26 mouse cellular contexts compared by ENCODE assay signal in genomic region chr17:29971761-29972432, GRCm38 (mm10). TPM values are rescaled to one million over a fixed set of nuclear protein-coding genes. Genes with fewer than 3 reads are reported as not detected.
DNase-seq lines count a peak whose midpoint lies in the region; ATAC-seq lines count a peak whose summit lies in the region.
"Had no signal": no experiment of that assay in that cellular context is flagged by ENCODE, and none has a peak within 500 bp of the region (broad histone marks: within the 10 kb centered on the region; RNA-seq: fewer than 3 reads in every experiment).

No protein-coding gene starts in this region.

- ATAC-seq in hindbrain, embryonic 16.5 days, result no peak
- ATAC-seq in kidney, embryonic 16.5 days (ENCODE audit: low FRiP score, low TSS enrichment), result peak; percentile 77
- no peak for ATAC-seq in liver, embryonic 11.5 days (replicated peaks; ENCODE audit: low FRiP score)
- ATAC-seq: forebrain, postnatal 0 days; intestine, embryonic 16.5 days; midbrain, embryonic 13.5 days had no signal

- no peaks in the 10 kb centered on the region for H3K36me3 ChIP-seq in hindbrain, embryonic 16.5 days (ENCODE audit: control insufficient read depth, insufficient read depth, low read length)
- H3K36me3 ChIP-seq in hindbrain, embryonic 10.5 days, result no peaks in the 10 kb centered on the region
- H3K36me3 ChIP-seq in kidney, embryonic 16.5 days (ENCODE audit: insufficient read depth, low read length), result no peaks in the 10 kb centered on the region
- H3K36me3 ChIP-seq in liver, embryonic 11.5 days (ENCODE audit: control insufficient read depth, insufficient read depth, low read length), result no peaks in the 10 kb centered on the region
- H3K36me3 ChIP-seq: embryonic facial prominence, embryonic 10.5 days; embryonic facial prominence, embryonic 15.5 days; forebrain, embryonic 12.5 days; heart, embryonic 12.5 days; limb, embryonic 12.5 days; midbrain, embryonic 13.5 days; neural tube, embryonic 15.5 days; stomach, embryonic 15.5 days had no signal

- H3K4me2 ChIP-seq in hindbrain, embryonic 16.5 days (ENCODE audit: low read length), result peak overlapping the region; percentile 8; the same call in 1 of the 2 replicates
- H3K4me2 ChIP-seq in kidney, embryonic 16.5 days (replicated peaks; ENCODE audit: low read depth, low read length), result peak overlapping the region; percentile 13; the same call in 1 of the 2 replicates
- H3K4me2 ChIP-seq in liver, embryonic 11.5 days, result no peak overlapping the region
- H3K4me2 ChIP-seq: embryonic facial prominence, embryonic 15.5 days; forebrain, embryonic 12.5 days; heart, embryonic 12.5 days; limb, embryonic 12.5 days; midbrain, embryonic 13.5 days; neural tube, embryonic 15.5 days; stomach, embryonic 15.5 days had no signal

- H3K9ac ChIP-seq in hindbrain, embryonic 16.5 days (ENCODE audit: low read depth, low read length), result no peak overlapping the region
- no peak overlapping the region for H3K9ac ChIP-seq in kidney, embryonic 16.5 days (replicated peaks; ENCODE audit: low read length)
- no peak overlapping the region for H3K9ac ChIP-seq in liver, embryonic 11.5 days (ENCODE audit: low read depth, low read length)
- H3K9ac ChIP-seq: embryonic facial prominence, embryonic 15.5 days; forebrain, embryonic 12.5 days; forebrain, postnatal 0 days; heart, embryonic 12.5 days; limb, embryonic 12.5 days; midbrain, embryonic 13.5 days; neural tube, embryonic 15.5 days; stomach, embryonic 15.5 days had no signal

- H3K27me3 ChIP-seq in hindbrain, embryonic 16.5 days (replicated peaks; ENCODE audit: control insufficient read depth, insufficient read depth, low read length), result no peaks in the 10 kb centered on the region
- H3K27me3 ChIP-seq in hindbrain, embryonic 10.5 days (ENCODE audit: insufficient read depth, poor library complexity, severe bottlenecking), result peaks cover 10% of the 10 kb centered on the region; the same call in 1 of the 2 replicates
- H3K27me3 ChIP-seq in kidney, embryonic 16.5 days (ENCODE audit: insufficient read depth, low read length), result peaks cover 2% of the 10 kb centered on the region; the same call in 1 of the 2 replicates
- H3K27me3 ChIP-seq in liver, embryonic 11.5 days (replicated peaks; ENCODE audit: control insufficient read depth, insufficient read depth, low read length), result no peaks in the 10 kb centered on the region
- H3K27me3 ChIP-seq: heart, embryonic 12.5 days; neural tube, embryonic 15.5 days; stomach, embryonic 15.5 days had no signal

- H3K4me3 ChIP-seq in hindbrain, embryonic 16.5 days (ENCODE audit: low read length), result no peak overlapping the region
- H3K4me3 ChIP-seq in hindbrain, embryonic 10.5 days, result no peak overlapping the region
- H3K4me3 ChIP-seq in kidney, embryonic 16.5 days (ENCODE audit: low read length), result no peak overlapping the region
- H3K4me3 ChIP-seq in liver, embryonic 11.5 days (ENCODE audit: low read depth, low read length), result no peak overlapping the region
- H3K4me3 ChIP-seq: embryonic facial prominence, embryonic 10.5 days; embryonic facial prominence, embryonic 15.5 days; forebrain, embryonic 12.5 days; heart, adult 2 months; heart, embryonic 12.5 days; limb, embryonic 12.5 days; midbrain, embryonic 13.5 days; neural tube, embryonic 15.5 days; stomach, embryonic 15.5 days had no signal

- 29% methylated on average over 15 of the region's 15 CpGs for WGBS in hindbrain, embryonic 16.5 days
- WGBS in hindbrain, embryonic 10.5 days, result 31% methylated on average over 15 of the region's 15 CpGs
- 15% methylated on average over 15 of the region's 15 CpGs for WGBS in kidney, embryonic 16.5 days
- WGBS in liver, embryonic 11.5 days, result 57% methylated on average over 15 of the region's 15 CpGs

- H3K9me3 ChIP-seq in hindbrain, embryonic 16.5 days (ENCODE audit: control insufficient read depth, low read length), result no peaks in the 10 kb centered on the region
- no peaks in the 10 kb centered on the region for H3K9me3 ChIP-seq in hindbrain, embryonic 10.5 days
- H3K9me3 ChIP-seq in kidney, embryonic 16.5 days (ENCODE audit: low read length), result no peaks in the 10 kb centered on the region
- H3K9me3 ChIP-seq in liver, embryonic 11.5 days (ENCODE audit: control insufficient read depth, low read length), result no peaks in the 10 kb centered on the region
- H3K9me3 ChIP-seq: embryonic facial prominence, embryonic 10.5 days; embryonic facial prominence, embryonic 15.5 days; forebrain, embryonic 12.5 days; heart, embryonic 12.5 days; limb, embryonic 12.5 days; midbrain, embryonic 13.5 days; neural tube, embryonic 15.5 days; stomach, embryonic 15.5 days had no signal

- peaks cover 6% of the 10 kb centered on the region for H3K4me1 ChIP-seq in hindbrain, embryonic 16.5 days (ENCODE audit: control insufficient read depth, insufficient read depth, low read depth, low read length)
- peaks cover 22% of the 10 kb centered on the region for H3K4me1 ChIP-seq in hindbrain, embryonic 10.5 days (replicated peaks)
- peaks cover 7% of the 10 kb centered on the region; the same call in 1 of the 2 replicates for H3K4me1 ChIP-seq in kidney, embryonic 16.5 days (ENCODE audit: insufficient read depth, low read length)
- no peaks in the 10 kb centered on the region for H3K4me1 ChIP-seq in liver, embryonic 11.5 days (replicated peaks; ENCODE audit: control insufficient read depth, insufficient read depth, low read length)
- H3K4me1 ChIP-seq: heart, embryonic 12.5 days; stomach, embryonic 15.5 days had no signal

- no peak for DNase-seq in hindbrain, embryonic 10.5 days (ENCODE audit: low spot score)
- DNase-seq in left cerebral cortex, postnatal 4 days, result peak; percentile 50
- DNase-seq in left cerebral cortex, postnatal 10 days (ENCODE audit: extremely low spot score in 1 of 2, low spot score in 2 of 2), result no peak
- no peak for DNase-seq in adrenal gland, adult 2 months
- DNase-seq in liver, embryonic 11.5 days (ENCODE audit: low spot score), result no peak
- DNase-seq: adrenal gland, postnatal 25 days; cerebellum, adult 2 months; cerebellum, postnatal 25 days; forebrain, postnatal 0 days; heart, adult 2 months; layer of hippocampus, adult 9-11 months; lung, postnatal 36 days; retina, postnatal 1 day; right cerebral cortex, postnatal 25 days; thymus, postnatal 14 days had no signal

- H3K27ac ChIP-seq in hindbrain, embryonic 16.5 days (ENCODE audit: low read depth, low read length), result no peak overlapping the region
- H3K27ac ChIP-seq in hindbrain, embryonic 10.5 days, result no peak overlapping the region; the same call in 1 of the 2 replicates
- H3K27ac ChIP-seq in kidney, embryonic 16.5 days (ENCODE audit: low read length), result no peak overlapping the region
- no peak overlapping the region for H3K27ac ChIP-seq in liver, embryonic 11.5 days (ENCODE audit: low read depth, low read length)
- H3K27ac ChIP-seq: embryonic facial prominence, embryonic 10.5 days; embryonic facial prominence, embryonic 15.5 days; forebrain, embryonic 12.5 days; heart, adult 2 months; limb, embryonic 12.5 days; midbrain, embryonic 13.5 days; neural tube, embryonic 15.5 days; stomach, embryonic 15.5 days had no signal

- intact Hi-C loops in left cerebral cortex, postnatal 4 days (cut with DNase I), result loop anchor here (10.0 kb wide), 1 partner anchor 133 kb away; no protein-coding TSS in a partner anchor
- intact Hi-C loops in left cerebral cortex, postnatal 10 days (cut with DNase I), result loop anchor here (10.0 kb wide), 1 partner anchor 483 kb away; no protein-coding TSS in a partner anchor

RNA-seq across cellular contexts. Expression of gene Mdga1, which starts 2.0 kb away (rescaled TPM):
- 13.9 and 14.0 TPM in 2 replicates for polyA plus RNA-seq in hindbrain, embryonic 16.5 days (2015; fragmentation: Nextera tagmentation; extraction: Ambion mirVana)
- 2.3 and 5.1 TPM in 2 replicates for polyA plus RNA-seq in hindbrain, embryonic 10.5 days (2016; fragmentation: Nextera tagmentation; extraction: Ambion mirVana)
- total RNA-seq in left cerebral cortex, postnatal 4 days (2021), result 10 to 100 TPM; 85.6 to 92.9 TPM
- total RNA-seq in left cerebral cortex, postnatal 10 days (2021), result 10 to 100 TPM; 58.1 to 60.2 TPM
- 1.9 and 2.4 TPM in 2 replicates for polyA plus RNA-seq in kidney, embryonic 16.5 days (2015; fragmentation: Nextera tagmentation; extraction: Ambion mirVana)
- total RNA-seq in adrenal gland, adult 2 months (2021), result 1 to 10 TPM; 1.0 to 1.3 TPM
- 1.5 and 2.4 TPM in 2 replicates for polyA plus RNA-seq in adrenal gland, adult 2 months (2012; rRNA removed)
- polyA plus RNA-seq in liver, embryonic 11.5 days (2014; fragmentation: Nextera tagmentation; extraction: Ambion mirVana), result 1.2 and 1.7 TPM in 2 replicates

RNA-seq across cellular contexts. Expression of gene Zfand3, which starts 32.6 kb away (rescaled TPM):
- polyA plus RNA-seq in hindbrain, embryonic 16.5 days (2015; fragmentation: Nextera tagmentation; extraction: Ambion mirVana), result 53.3 and 58.2 TPM in 2 replicates
- polyA plus RNA-seq in hindbrain, embryonic 10.5 days (2016; fragmentation: Nextera tagmentation; extraction: Ambion mirVana), result 70.9 and 97.7 TPM in 2 replicates
- total RNA-seq in left cerebral cortex, postnatal 4 days (2021), result 100 to 1,000 TPM in 1 of 2 experiments, 10 to 100 TPM in 1; 95.4 to 103 TPM
- 100 to 1,000 TPM; 103 TPM for total RNA-seq in left cerebral cortex, postnatal 10 days (2021)
- polyA plus RNA-seq in kidney, embryonic 16.5 days (2015; fragmentation: Nextera tagmentation; extraction: Ambion mirVana), result 62.0 and 64.9 TPM in 2 replicates
- total RNA-seq in adrenal gland, adult 2 months (2021), result 100 to 1,000 TPM; 164 to 210 TPM
- 60.9 and 67.0 TPM in 2 replicates for polyA plus RNA-seq in adrenal gland, adult 2 months (2012; rRNA removed)
- polyA plus RNA-seq in liver, embryonic 11.5 days (2014; fragmentation: Nextera tagmentation; extraction: Ambion mirVana), result 24.2 and 24.4 TPM in 2 replicates
